Mouse (Mus musculus): ENCODE measurements at regions not wholly inside any gene's neighbourhood (a gene's known extent, or its start where the extent isn't known, plus 50 kb on each side); places are given as distances from the start of the nearest gene placed in this dataset.

GRCm38 (mm10) chr2:9493606-9494145, 387.4 kb upstream of the 4930412O13Rik start:
- no peaks in the 10 kb centered on the region for H3K4me1 ChIP-seq (ENCODE audit: control insufficient read depth, insufficient read depth, low read length)
- H3K36me3 ChIP-seq (ENCODE audit: control insufficient read depth, insufficient read depth, low read length), result no peaks in the 10 kb centered on the region
- DNase-seq (ENCODE audit: extremely low read depth, low read depth, low spot score), result no peak
- no peak overlapping the region for H3K4me3 ChIP-seq (ENCODE audit: insufficient read depth, low read depth, low read length)
- no peak for TF ChIP-seq POLR2A (IDR thresholded peaks at IDR 0.05; ENCODE audit: extremely low read depth, insufficient read depth, low read length)
- no peak for TF ChIP-seq CTCF (IDR thresholded peaks at IDR 0.05; ENCODE audit: low read depth, low read length)
- H3K27me3 ChIP-seq (ENCODE audit: control insufficient read depth, insufficient read depth, low read length), result no peaks in the 10 kb centered on the region
- no peak overlapping the region for H3K27ac ChIP-seq (replicated peaks; ENCODE audit: insufficient read depth, low read depth, low read length)
- H3K9ac ChIP-seq (ENCODE audit: low read depth, low read length), result no peak overlapping the region
- no peaks in the 10 kb centered on the region for H3K79me2 ChIP-seq (ENCODE audit: control insufficient read depth, insufficient read depth, low read length)
- 59% methylated on average over 6 of the region's 6 CpGs for WGBS

DNA sequence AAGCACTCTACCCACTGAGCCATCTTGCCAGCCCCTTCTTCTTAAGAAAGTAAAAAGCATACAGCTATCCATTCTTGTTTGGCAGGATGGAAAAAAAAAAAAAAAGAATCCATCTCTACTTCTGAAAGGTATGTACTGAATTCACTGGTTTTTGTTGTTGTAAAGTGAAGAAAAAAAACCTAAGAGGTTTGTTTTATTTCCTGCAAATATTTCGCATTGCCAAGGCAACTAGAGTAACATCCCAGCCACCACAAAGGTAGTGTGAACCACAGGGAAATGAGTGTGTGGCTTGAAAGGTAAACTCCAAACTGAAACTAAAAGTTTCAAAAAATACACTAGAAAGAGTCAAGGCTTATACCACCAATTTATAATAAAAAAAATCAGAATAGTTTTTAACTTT, 361.0 kb upstream of the 4930412O13Rik start:
- Histone ChIP-seq H3K79me2 (ENCODE audit: control insufficient read depth, insufficient read depth, low read length) (no peaks in the 10 kb centered on the region), H3K27me3 (ENCODE audit: control insufficient read depth, insufficient read depth, low read length) (no peaks in the 10 kb centered on the region), H3K9ac (ENCODE audit: low read depth, low read length) (no peak overlapping the region), H3K4me1 (ENCODE audit: control insufficient read depth, insufficient read depth, low read length) (no peaks in the 10 kb centered on the region), H3K27ac (replicated peaks; ENCODE audit: insufficient read depth, low read depth, low read length) (no peak overlapping the region), H3K4me3 (ENCODE audit: insufficient read depth, low read depth, low read length) (no peak overlapping the region), H3K36me3 (ENCODE audit: control insufficient read depth, insufficient read depth, low read length) (no peaks in the 10 kb centered on the region)
- TF ChIP-seq POLR2A (IDR thresholded peaks at IDR 0.05; ENCODE audit: extremely low read depth, insufficient read depth, low read length), result no peak
- no peak for TF ChIP-seq CTCF (IDR thresholded peaks at IDR 0.05; ENCODE audit: low read depth, low read length)
- WGBS, result 87% methylated on average over 1 of the region's 1 CpGs
- no peak for DNase-seq (ENCODE audit: extremely low read depth, low read depth, low spot score)

DNA sequence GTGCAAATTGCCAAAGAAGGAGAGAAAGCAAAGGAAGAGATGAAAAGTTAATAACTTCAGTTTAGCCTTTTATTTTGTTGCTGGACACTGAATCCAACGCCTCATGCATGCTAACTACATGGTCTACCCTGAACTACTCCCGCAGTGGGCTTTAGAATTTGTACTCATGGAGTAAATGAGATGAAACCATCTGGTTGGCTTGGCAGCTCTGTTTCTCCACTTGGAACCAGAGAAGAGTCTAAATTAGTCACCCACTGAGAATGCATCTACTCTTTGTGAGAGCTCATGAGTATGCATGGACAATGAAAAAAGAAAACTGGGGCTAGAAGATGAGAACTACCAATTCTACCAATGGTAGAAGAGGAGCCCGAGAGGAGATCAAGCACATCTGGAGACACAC, 355.1 kb upstream of the 4930412O13Rik start:
- no peak for DNase-seq (ENCODE audit: extremely low read depth, low read depth, low spot score)
- H3K4me3 ChIP-seq (ENCODE audit: insufficient read depth, low read depth, low read length), result no peak overlapping the region
- no peaks in the 10 kb centered on the region for H3K4me1 ChIP-seq (ENCODE audit: control insufficient read depth, insufficient read depth, low read length)
- H3K27me3 ChIP-seq (ENCODE audit: control insufficient read depth, insufficient read depth, low read length), result no peaks in the 10 kb centered on the region
- no peak overlapping the region for H3K27ac ChIP-seq (replicated peaks; ENCODE audit: insufficient read depth, low read depth, low read length)
- H3K36me3 ChIP-seq (ENCODE audit: control insufficient read depth, insufficient read depth, low read length), result no peaks in the 10 kb centered on the region
- H3K79me2 ChIP-seq (ENCODE audit: control insufficient read depth, insufficient read depth, low read length), result no peaks in the 10 kb centered on the region
- TF ChIP-seq POLR2A (IDR thresholded peaks at IDR 0.05; ENCODE audit: extremely low read depth, insufficient read depth, low read length) (no peak), CTCF (IDR thresholded peaks at IDR 0.05; ENCODE audit: low read depth, low read length) (no peak)
- 85% methylated on average over 3 of the region's 3 CpGs for WGBS
- H3K9ac ChIP-seq (ENCODE audit: low read depth, low read length), result no peak overlapping the region

DNA sequence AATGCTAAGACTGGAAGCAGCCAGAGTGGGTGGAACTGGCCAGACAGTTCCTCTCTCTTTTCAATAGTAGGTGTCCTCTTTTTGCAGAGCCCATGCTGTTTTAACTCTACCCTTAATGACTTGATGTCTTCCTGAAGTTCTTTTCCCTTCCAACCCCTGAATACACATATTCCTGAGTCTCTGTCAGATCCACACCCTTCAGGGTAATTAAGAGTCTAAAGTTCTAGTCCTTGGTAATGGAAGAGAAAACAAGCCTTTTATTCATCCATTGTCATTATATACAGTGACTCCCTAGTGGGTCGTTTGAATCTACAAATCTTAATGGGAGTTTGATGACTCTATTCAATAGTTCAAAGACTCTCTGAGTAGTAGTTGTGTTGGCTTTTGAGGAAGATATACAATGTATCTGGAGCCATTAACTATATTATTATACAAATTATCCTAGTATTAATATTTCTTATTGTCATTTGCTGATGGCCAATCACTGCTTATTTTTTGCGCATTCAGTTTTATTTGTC, 345.9 kb upstream of the 4930412O13Rik start:
- H3K27me3 ChIP-seq (ENCODE audit: control insufficient read depth, insufficient read depth, low read length), result no peaks in the 10 kb centered on the region
- 88% methylated on average over 2 of the region's 2 CpGs for WGBS
- no peak overlapping the region for H3K27ac ChIP-seq (replicated peaks; ENCODE audit: insufficient read depth, low read depth, low read length)
- TF ChIP-seq POLR2A (IDR thresholded peaks at IDR 0.05; ENCODE audit: extremely low read depth, insufficient read depth, low read length) (no peak), CTCF (IDR thresholded peaks at IDR 0.05; ENCODE audit: low read depth, low read length) (no peak)
- H3K79me2 ChIP-seq (ENCODE audit: control insufficient read depth, insufficient read depth, low read length), result no peaks in the 10 kb centered on the region
- H3K4me1 ChIP-seq (ENCODE audit: control insufficient read depth, insufficient read depth, low read length), result no peaks in the 10 kb centered on the region
- no peak for DNase-seq (ENCODE audit: extremely low read depth, low read depth, low spot score)
- H3K9ac ChIP-seq (ENCODE audit: low read depth, low read length), result no peak overlapping the region
- H3K4me3 ChIP-seq (ENCODE audit: insufficient read depth, low read depth, low read length), result no peak overlapping the region
- H3K36me3 ChIP-seq (ENCODE audit: control insufficient read depth, insufficient read depth, low read length), result no peaks in the 10 kb centered on the region

DNA sequence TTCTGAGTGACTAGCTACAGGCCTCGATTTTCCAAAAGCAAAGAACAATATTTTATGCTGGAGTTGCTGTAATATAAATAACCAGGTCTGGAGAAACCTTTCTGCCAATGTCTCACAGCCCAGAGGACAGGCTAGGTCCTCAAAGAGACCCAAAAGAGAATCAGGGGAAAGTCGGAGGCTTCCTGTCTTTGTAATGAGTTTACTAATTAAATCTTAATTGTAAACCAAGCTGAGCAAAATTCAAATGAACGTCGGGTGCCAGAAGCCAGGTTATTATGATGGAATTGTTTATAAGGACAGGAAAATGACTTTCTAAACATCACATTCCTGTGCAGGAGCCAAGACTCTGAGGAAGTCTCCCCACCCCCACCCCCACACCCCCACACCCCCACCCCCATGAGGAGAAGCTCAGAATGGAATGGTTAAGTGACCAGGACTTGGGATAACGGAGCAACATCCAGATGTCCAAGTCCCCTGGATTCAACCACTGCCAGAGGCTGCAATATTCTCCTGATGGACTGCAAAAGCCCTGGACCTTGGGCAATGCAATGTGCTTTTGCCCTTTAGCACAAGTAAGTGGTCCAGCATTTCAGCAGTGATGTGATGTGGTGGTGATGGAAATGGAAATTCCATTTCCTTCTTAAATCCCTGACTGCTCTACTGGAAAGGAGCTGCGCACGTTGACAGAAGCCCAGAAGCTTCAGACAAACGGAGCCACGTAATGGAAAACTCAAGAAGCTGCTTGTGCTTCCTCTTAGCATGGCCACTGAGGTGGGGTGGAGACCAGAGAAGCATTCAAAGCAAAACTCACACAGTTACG, 333.1 kb upstream of the 4930412O13Rik start:
- no peaks in the 10 kb centered on the region for H3K4me1 ChIP-seq (ENCODE audit: control insufficient read depth, insufficient read depth, low read length)
- no peak overlapping the region for H3K27ac ChIP-seq (replicated peaks; ENCODE audit: insufficient read depth, low read depth, low read length)
- 84% methylated on average over 10 of the region's 10 CpGs for WGBS
- no peak for TF ChIP-seq POLR2A (IDR thresholded peaks at IDR 0.05; ENCODE audit: extremely low read depth, insufficient read depth, low read length)
- TF ChIP-seq CTCF (IDR thresholded peaks at IDR 0.05; ENCODE audit: low read depth, low read length), result no peak
- no peaks in the 10 kb centered on the region for H3K27me3 ChIP-seq (ENCODE audit: control insufficient read depth, insufficient read depth, low read length)
- no peaks in the 10 kb centered on the region for H3K79me2 ChIP-seq (ENCODE audit: control insufficient read depth, insufficient read depth, low read length)
- DNase-seq (ENCODE audit: extremely low read depth, low read depth, low spot score), result no peak
- no peak overlapping the region for H3K4me3 ChIP-seq (ENCODE audit: insufficient read depth, low read depth, low read length)
- no peak overlapping the region for H3K9ac ChIP-seq (ENCODE audit: low read depth, low read length)
- no peaks in the 10 kb centered on the region for H3K36me3 ChIP-seq (ENCODE audit: control insufficient read depth, insufficient read depth, low read length)

DNA sequence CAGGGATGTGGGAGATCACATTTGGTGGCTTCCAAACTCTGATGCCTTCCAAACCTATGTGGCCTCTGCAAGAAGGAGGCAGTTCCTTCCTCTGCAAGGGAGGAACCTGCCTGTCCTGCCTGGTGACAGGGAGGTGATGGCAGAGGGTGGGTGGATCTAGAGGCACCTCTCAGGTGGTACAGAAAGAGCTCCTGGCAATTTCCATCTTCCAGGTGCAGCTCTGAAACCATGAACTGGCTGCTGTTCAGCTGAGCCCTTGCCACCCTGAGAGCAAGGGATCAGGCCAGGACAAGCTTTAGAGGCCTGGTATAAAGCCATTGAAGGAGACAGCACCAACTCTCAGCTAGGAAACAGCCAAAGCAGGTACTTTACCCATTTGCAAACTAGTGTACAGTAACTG, 327.7 kb upstream of the 4930412O13Rik start:
- Histone ChIP-seq H3K27me3 (ENCODE audit: control insufficient read depth, insufficient read depth, low read length) (no peaks in the 10 kb centered on the region), H3K4me3 (ENCODE audit: insufficient read depth, low read depth, low read length) (no peak overlapping the region), H3K36me3 (ENCODE audit: control insufficient read depth, insufficient read depth, low read length) (no peaks in the 10 kb centered on the region), H3K9ac (ENCODE audit: low read depth, low read length) (no peak overlapping the region), H3K4me1 (ENCODE audit: control insufficient read depth, insufficient read depth, low read length) (no peaks in the 10 kb centered on the region), H3K79me2 (ENCODE audit: control insufficient read depth, insufficient read depth, low read length) (no peaks in the 10 kb centered on the region), H3K27ac (replicated peaks; ENCODE audit: insufficient read depth, low read depth, low read length) (no peak overlapping the region)
- no peak for DNase-seq (ENCODE audit: extremely low read depth, low read depth, low spot score)
- no peak for TF ChIP-seq POLR2A (IDR thresholded peaks at IDR 0.05; ENCODE audit: extremely low read depth, insufficient read depth, low read length)
- TF ChIP-seq CTCF (IDR thresholded peaks at IDR 0.05; ENCODE audit: low read depth, low read length), result no peak
